Mouse (Mus musculus) frontal cortex, postnatal 25 days (tissue): ENCODE data around the gene Sema4c.
A peak's percentile ranks its signal among the peaks of the same experiment; 100 is the strongest.

ENCODE experiments used
- DNase-seq, 2 experiments: peaks; one replicate each; pipeline ENCODE4 v3.0.0; 2022; ENCODE audit warnings: low spot score in 2 of 2

Sema4c gene

DNA sequence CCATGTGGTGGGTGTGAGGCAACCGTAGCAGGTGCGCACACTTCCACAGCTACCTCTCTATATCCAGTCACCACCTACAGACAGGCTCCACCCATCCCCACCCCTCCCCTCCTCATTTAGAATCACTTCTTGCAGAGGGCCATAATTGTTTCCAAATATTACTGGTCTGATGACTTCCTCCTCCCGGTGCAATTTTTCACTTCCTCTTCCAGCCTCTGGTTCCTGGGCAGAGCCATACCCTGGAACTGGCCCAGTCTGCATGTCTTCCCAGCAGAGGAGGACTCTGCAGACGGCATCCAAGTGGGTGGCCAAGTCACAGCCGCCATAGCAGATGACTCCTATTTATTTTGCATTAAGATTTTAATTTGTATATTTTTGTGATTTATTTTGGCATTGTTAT, 49.9 kb downstream of the Sema4c start:
- DNase-seq: no peak

DNA sequence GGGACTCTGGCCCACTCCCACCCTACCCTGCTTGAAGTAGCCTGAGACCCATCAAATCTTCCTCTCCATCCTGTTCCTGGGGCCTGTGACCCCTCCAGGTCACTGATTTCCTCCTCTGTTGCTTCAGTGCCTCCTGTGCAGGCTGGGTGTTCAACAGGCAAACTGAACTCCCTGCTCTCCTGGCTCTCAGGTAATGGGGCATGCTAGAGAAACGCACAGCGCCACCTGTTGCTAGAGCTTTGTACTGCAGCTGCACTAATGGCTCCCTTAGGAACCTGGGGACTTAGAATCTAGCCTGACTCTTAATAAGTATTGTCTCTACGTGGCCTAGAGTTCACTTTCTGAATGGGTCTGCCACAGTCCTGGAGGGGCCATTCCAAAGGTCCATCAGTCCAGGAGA, 56.9 kb downstream of the Sema4c start:
- peak; percentile 65 to 76 for DNase-seq
